ENCODE assay signal across 8 mouse cellular contexts in the genomic region with DNA sequence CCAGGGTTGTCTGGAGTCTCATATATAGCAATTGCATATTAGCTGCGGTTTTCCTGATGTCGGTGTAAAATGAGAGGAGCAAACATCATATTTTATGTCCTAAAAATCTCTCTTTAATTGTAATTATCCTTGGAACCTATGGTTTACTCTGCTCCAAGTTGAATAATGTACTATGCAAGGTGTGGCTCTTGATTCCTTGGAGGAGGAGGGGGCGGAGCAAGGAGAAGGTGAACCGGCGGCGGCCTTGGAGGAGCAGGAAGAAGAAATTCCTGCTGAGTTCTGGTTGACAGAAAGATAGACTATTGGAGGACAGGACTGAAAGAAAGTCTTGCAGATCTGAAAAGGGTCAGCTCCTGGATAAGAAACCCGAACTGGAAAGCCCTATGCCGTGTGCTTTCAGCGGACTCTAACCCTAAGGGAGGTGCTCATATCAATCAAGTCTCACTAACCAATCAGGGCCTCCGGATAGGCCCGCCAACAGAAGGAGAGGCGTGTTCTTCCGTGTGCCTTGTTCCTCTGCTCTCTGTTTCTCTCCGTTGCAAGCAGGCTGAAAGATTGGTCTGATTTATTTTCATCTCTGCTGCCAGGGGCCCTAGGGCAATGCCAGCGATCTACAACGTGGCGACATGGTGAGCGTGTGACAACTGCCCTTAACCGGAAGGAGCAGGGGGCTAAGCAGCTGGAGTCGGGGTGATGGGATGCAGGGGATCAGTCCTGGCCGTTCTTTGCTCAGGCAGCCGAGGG.
A peak's percentile ranks its signal among the peaks of the same experiment; 100 is the strongest.
DNase-seq lines count a peak whose midpoint lies in the region; ATAC-seq and TF ChIP-seq lines count a peak whose summit lies in the region.
"Not testable (repeated sequence)": the region's sequence is repeated elsewhere in the genome, so short reads cannot be mapped to it uniquely, and the experiment has no call there.

No protein-coding gene starts in this region.

- H3K27ac ChIP-seq in embryonic facial prominence, embryonic 13.5 days = peak overlapping the region; percentile 74
- H3K27ac ChIP-seq in heart, adult 2 months = not testable (repeated sequence)

- not testable (repeated sequence) for H3K4me1 ChIP-seq in embryonic facial prominence, embryonic 13.5 days; heart, adult 2 months (ENCODE audit: control insufficient read depth, insufficient read depth, low read length)

- H3K9me3 ChIP-seq in embryonic facial prominence, embryonic 13.5 days = not testable (repeated sequence)

- not testable (repeated sequence) for TF ChIP-seq EP300 in heart, adult 2 months (IDR thresholded peaks at IDR 0.05; ENCODE audit: insufficient read depth, low read depth, low read length)

- H3K79me2 ChIP-seq in heart, adult 2 months (replicated peaks; ENCODE audit: control insufficient read depth, insufficient read depth, low read length) = not testable (repeated sequence)

- intact Hi-C loops in heart, adult 2 months (cut with DNase I); left cerebral cortex, postnatal 25 days (cut with DNase I): not testable (repeated sequence)

- WGBS in embryonic facial prominence, embryonic 13.5 days = 1% methylated on average over 22 of the region's 22 CpGs
- WGBS in heart, adult 2 months = 1% methylated on average over 22 of the region's 22 CpGs

- peak; percentile 71 for DNase-seq in 3134 (ENCODE audit: extremely low read depth, insufficient read length, low spot score)
- DNase-seq in adrenal gland, postnatal 36 days = peak; percentile 48 to 54
- peak; percentile 42 to 50 for DNase-seq in heart, adult 2 months
- DNase-seq in kidney, adult 11 months = peak; percentile 51
- DNase-seq in left cerebral cortex, postnatal 25 days (ENCODE audit: low spot score in 2 of 2) = peak; percentile 23 to 41
- peak; percentile 34 to 61 for DNase-seq in right cerebral cortex, postnatal 10 days (ENCODE audit: low spot score in 2 of 2)

- peak overlapping the region; percentile 60 for H3K4me2 ChIP-seq in embryonic facial prominence, embryonic 13.5 days

- TF ChIP-seq POLR2A in heart, adult 2 months (IDR thresholded peaks at IDR 0.05; ENCODE audit: insufficient read depth, low read depth, low read length) = peak; percentile 32; the same call in 1 of the 2 replicates

- ATAC-seq in embryonic facial prominence, embryonic 13.5 days (ENCODE audit: insufficient number of reproducible peaks, insufficient read depth, low FRiP score, low TSS enrichment, low read depth) = not testable (repeated sequence)
- ATAC-seq in megakaryocyte progenitor cell, adult 5-6 weeks (replicated peaks; ENCODE audit: poor library complexity) = peak; percentile 95

- peak overlapping the region; percentile 67 for H3K4me3 ChIP-seq in embryonic facial prominence, embryonic 13.5 days
- peak overlapping the region; percentile 55 for H3K4me3 ChIP-seq in heart, adult 2 months

- H3K9ac ChIP-seq in embryonic facial prominence, embryonic 13.5 days = peak overlapping the region; percentile 78
- peak overlapping the region; percentile 63 for H3K9ac ChIP-seq in heart, adult 2 months (ENCODE audit: low read depth, low read length)

- H3K36me3 ChIP-seq in embryonic facial prominence, embryonic 13.5 days; heart, adult 2 months (ENCODE audit: control insufficient read depth, insufficient read depth, low read length): not testable (repeated sequence)

- not testable (repeated sequence) for TF ChIP-seq CTCF in heart, adult 2 months (IDR thresholded peaks at IDR 0.05)

- H3K27me3 ChIP-seq in embryonic facial prominence, embryonic 13.5 days; heart, adult 2 months (ENCODE audit: control insufficient read depth, insufficient read depth, low read length): not testable (repeated sequence)
